Mouse (Mus musculus) activated CD4-positive, CD25-positive, alpha-beta regulatory T cell (primary cell): Measurements from ENCODE around the gene Serpini1. TPM values are rescaled to one million over a fixed set of nuclear protein-coding genes. Genes with fewer than 3 reads are reported as not detected.

ENCODE experiments used
- polyA plus RNA-seq, 2 experiments: library from polyadenylated mRNA; unstranded; fragments of 100-300 nt; shearing (Covaris generic); gene quantifications; one replicate each; pipeline ENCODE4 v1.2.1; 2017

Serpini1 gene
- 10 to 100 TPM; 12.0 to 16.0 TPM for polyA plus RNA-seq

GRCm38 (mm10) chr3:75557292-75557691, at the start of gene Serpini1:
Serpini1 (plus strand) TSS chr3:75557547.

GRCm38 (mm10) chr3:75556695-75557291, 554 bp upstream of the Serpini1 start, which contains the start of gene Pdcd10:
Pdcd10 (minus strand) TSS chr3:75556856.

Other genes with a start within 250 kb of the Serpini1 start
- gene Wdr49, start 75.4 kb upstream of the Serpini1 start, polyA plus RNA-seq: not detected
- gene Pdcd10, start 691 bp upstream of the Serpini1 start, polyA plus RNA-seq: 100 to 1,000 TPM; 174 to 179 TPM
- gene Gm29133, start 190.7 kb downstream of the Serpini1 start, polyA plus RNA-seq: not detected